Mouse (Mus musculus): ENCODE results near the gene Slc9a3r1.

Slc9a3r1 gene

DNA sequence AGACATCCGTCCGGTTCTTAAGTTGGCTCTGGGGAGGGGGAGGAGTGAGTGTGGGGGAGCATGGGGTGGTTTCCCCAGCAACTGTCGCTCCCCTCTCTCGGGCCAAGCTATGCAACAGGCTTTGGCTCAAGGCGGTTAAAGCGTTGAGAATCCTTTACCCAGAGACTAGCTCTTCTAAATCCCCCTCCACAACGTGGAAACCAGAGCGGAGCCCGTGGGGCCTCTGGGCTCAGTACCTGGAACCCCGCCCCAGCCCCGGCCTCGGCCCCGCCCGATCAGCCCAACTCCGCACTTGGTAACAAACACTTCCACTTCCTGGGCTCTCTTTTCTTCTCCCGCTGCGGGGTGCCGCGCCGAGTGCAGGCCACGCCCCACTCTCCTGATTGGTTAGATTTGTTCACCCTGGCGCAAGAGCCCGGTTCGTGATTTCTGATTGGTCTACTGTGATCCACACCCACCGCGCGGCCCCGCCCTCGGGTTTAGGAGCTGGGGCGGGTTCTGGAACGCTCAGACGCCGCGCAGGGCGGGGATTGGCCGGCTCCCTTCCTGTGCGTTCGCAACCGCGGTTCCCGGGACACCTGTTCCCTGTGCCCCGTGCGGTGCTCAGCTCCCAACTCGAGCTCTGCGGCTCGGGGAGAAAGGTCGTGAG, at the start of gene Slc9a3r1:
Gene Slc9a3r1 (plus strand): TSS at position 510 of the 649 bp plus-strand sequence.
- DNase-seq, result peak; percentile 99

DNA sequence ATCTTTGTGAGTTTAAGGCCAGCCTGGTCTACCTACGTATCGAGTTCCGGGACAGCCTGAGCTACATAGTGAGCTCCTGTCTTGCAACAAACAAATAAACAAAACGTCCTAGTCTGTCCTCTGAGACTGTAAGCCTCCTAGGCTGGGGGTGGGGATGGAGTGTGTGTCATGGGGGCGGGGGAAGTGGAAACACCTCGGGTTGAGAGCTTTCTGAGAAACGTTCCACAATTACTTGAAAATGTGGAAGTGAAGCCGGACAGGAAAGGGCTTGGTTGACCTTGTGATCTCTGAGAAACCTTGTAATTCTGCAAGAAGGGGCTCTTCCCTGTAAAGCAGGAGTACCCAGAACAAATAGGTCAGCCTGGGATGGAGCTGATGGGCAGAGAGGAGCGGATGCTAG, 43.7 kb upstream of the Slc9a3r1 start:
- DNase-seq, result no peak

DNA sequence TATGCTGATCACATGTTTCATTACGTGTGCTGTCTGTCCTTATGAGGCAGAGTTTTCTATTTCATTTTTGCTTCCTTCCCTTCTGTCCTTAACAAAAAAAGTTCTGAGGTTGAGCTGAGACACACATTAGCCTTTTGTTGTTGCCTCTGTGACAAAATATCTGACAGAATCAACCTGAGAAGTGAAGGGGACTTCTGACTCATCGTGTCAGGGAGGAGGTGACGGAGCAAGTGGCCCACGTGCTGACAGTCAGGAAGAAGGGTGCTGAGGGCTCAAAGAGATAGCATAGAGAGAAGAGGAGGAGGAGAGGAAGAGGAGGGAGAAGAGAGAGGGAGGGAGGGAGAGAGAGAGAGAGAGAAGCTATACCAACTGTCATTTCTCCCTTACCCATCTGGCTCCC, 34.7 kb upstream of the Slc9a3r1 start:
- no peak for DNase-seq

DNA sequence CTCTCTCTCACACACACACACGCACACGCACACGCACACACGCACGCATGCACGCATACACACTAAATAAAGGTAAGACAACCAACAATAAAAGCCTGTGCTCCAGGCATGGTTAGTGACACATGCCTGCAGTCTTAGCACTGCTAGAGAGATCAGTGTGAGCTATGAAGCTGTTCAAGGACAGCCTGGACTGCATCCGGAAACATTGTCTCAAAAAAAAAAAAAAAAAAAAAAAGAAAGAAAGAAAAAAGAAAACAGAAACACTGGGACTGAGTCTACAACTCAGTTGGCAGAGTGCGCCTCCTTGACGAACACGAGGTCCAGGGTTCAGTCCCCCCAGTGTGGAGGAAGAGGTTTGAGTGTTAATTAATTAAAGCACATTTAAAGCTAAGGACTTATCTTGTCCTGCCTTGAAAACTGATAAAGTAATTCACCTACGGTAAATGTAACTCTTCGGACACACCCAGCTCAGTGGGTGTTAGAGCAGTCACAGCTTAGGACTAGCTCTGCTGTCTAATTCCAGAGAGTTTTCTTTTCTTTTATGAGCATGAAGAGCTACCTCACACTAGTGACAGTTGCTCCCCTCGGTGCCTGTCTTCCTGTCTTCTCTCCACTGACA, 33.5 kb upstream of the Slc9a3r1 start:
- no peak for DNase-seq

DNA sequence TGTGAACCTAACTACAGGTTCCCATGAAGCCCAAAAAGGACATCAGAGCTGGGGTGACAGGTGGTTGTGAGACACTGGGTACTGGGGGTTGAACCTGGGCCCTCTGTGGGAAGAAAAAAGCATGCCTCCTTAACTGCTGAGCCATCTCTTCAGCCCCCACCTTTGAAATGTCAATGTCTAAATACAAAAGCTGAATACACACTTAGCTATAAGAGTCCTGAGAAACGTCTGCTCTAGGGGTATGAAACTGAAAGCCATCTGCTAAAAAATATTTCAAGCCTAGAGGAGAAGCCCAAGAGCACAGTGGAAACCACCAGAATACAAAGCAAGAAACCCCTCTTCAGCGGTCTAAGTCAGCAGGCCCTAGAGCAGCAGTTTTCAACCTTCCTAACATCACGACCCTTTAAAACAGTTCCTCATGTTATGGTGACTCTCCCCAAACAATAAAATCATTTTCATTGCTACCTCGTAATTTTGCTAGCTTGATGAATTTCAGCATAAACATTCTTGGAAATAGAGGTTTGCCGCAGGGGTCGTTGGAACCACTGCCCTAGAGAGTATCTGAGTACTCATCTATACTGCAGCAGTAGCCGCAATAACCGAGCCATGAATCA, 31.3 kb upstream of the Slc9a3r1 start:
- DNase-seq, result no peak

DNA sequence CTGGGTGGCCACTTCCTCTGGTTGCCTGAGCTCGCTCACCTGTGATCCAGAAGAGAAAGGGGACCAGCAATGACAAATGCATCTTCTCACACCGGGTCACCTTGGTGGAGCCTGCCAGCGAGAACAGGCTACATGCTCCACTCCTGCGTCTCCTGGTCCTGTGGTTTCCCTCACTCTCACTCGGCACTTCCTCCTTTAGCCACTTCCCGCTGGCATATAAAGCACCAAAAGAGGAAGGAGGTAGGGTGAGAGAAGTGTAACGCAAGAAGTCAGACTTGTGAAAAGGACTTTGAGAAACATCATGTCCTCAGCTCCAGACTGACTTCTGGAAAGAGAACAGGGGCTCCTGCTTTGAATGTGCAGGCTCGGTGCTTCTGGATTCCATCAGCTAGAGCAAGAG, 29.3 kb upstream of the Slc9a3r1 start, which contains the start of gene Cd300lf:
Gene Cd300lf (minus strand): TSS at position 193 of the 400 bp plus-strand sequence.
- no peak for DNase-seq

DNA sequence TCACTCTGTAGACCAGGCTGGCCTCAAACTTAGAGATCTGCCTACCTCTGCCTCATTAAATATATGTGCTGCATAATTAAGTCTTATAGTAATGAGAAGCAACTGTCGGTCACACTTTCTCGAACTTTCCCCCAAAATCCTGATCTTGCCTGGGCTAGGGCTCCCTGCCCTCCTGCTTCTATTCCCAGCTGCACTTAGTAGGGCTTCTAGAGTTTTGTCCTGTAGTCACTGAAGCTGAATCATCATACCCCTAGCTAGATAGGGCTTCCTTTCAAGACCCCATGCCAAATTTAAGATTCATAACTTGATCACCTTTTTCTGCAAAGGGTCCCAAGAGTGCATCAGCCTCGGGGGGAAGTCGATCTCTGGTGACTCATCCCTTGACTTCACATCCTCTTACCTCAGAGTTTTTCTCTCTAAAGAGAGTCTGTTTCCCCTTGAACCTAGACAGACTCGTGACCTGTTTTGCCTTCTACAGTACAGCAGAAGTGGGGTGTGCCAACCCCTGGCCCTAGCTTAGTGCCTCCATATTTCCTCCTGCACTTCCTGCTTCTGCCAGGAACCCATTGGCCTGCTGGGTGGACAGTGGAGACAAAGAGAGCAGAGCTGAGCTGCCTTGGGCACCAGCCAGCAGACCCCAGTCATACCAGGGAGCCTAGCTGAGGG, 24.4 kb upstream of the Slc9a3r1 start:
- no peak for DNase-seq

DNA sequence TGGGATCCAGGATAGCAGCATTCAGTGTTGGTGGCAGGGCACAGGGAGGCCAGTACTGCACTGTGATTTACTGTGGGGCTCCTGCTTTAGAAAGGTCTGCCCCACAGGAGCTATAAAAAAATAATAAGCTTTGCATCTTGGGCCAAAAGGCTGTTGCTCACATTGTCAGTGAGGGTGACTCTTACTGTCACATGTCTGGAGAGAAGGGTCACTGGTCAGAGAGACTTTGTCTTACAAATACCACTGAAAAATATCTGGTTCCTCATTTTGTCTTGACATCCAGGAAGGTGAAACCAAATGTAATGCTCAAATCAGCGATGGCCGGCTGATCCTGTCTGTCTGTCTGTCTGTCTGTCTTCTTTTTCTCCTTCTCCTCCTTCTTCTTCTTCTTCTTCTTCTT, 21.2 kb upstream of the Slc9a3r1 start:
- no peak for DNase-seq

DNA sequence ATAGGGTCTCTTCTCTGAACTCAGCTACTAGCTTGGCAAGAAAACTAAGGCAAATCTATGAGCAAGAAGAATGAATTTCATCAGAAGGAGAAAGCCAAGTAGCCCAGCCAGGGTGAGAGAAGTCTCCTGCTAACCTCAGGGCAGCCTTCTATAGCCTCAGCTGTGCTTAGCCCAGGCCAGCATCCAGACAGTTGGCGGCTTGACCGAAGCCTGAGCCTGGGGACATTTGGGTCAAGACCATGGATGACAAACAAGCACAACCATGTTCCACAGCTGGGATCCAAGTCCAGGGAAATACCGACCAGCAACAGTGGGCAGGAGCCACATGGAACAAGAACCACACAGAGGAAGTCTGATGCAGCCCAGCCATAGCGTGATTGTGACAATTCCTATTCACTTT, 15.3 kb upstream of the Slc9a3r1 start:
- no peak for DNase-seq

DNA sequence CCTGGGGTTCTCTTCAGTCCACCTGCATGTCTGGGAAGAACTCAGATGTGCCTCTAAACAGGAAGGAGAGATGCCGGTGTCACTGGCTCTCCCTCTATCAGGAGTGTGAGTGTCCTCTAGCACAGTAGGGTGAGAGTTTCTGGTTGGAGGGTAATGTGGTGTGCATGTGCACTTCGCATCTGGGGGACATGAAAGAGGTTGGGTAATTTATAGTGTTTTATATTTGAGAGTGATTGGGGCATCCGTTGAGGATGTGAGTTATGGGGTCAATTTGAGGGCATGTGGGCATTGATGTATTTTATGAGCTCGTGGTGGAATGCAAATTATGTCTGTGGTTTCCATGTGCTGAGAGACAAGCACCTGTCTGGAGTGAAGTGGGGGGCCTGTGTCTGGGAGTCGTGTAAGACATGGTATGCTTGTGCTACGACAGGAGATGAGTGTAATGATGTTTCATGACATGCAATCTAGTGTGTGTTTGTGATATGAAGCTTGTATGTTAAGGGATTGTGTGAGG, 12.3 kb upstream of the Slc9a3r1 start:
- no peak for DNase-seq

DNA sequence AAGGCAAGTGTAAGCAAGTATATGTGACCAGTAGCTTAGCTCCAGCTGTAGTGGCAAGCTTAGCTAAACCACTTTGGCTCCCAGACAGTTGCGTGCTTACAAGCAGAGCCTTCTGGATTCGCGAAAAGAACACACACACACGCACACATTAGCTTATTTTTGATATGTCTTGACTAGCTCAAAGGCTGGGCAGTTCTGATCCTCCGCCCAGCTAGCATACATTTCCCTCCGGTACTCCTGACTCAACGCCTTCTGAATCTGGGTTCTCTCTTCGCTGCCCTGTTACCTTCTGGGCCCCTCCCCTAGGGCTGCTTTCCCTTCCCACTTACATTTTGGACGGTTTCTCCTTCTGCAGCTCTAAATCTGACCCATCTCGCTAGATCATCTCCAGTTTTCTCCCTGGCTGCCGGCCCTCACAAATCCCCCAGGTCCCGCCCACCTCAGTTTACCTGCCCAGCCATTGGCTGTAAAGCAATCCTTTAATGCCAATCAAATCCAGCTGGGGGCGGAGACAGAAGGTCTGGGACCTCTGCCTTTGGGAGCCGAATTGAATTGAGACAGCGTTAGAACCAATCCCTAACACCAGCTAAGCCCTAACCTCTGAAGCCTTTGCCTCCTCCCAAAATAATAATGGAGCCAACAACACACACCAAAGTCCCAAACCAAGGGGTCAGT, 11.2 kb upstream of the Slc9a3r1 start:
- peak; percentile 87 for DNase-seq

DNA sequence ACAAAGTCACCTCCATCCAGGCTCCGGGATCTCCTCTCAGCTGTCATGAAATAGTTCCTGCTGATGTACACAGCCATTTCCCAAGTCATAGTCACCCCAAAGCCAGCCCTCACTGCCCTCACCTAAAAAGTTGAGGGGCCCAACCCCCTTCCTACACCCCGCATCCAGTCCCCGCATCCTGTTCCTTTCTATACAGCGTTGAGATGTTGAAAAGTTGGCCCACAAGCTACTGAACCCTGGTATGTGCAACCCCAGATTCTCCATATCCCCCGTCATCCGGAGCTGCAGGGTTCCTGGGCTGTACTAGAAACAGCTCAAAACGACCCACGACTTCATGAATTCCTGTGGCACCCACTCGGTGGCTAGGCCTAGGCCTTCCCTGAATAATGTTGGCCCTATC, 10.1 kb upstream of the Slc9a3r1 start:
- no peak for DNase-seq

DNA sequence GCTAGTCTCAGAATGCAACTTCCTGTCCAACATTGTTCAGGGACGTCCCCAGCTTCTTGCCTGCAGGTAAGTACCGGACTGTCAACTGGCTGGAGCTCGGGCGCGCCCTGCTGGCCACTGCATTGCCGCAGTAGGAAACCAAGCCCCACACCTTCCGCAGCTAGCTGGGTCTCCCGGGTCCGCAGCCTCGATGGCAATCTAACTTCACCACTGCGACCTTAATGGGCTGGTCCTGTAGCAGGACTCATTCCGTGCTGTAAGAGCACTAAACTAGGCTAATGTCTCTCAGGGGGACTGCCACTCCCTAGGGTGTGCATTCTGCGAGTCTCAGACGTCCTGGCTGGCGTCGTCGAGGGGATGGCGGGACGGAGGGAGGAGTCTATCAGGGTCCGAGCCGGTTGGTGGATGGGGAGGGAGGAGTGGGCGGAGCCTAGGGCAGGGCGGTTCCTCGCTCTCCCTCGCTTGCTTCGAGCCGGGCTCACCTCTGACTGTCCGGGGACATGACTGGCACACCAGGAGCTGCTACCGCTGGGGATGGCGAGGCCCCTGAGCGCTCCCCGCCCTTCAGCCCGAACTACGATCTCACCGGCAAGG, 9.3 kb upstream of the Slc9a3r1 start:
- peak; percentile 84 for DNase-seq

DNA sequence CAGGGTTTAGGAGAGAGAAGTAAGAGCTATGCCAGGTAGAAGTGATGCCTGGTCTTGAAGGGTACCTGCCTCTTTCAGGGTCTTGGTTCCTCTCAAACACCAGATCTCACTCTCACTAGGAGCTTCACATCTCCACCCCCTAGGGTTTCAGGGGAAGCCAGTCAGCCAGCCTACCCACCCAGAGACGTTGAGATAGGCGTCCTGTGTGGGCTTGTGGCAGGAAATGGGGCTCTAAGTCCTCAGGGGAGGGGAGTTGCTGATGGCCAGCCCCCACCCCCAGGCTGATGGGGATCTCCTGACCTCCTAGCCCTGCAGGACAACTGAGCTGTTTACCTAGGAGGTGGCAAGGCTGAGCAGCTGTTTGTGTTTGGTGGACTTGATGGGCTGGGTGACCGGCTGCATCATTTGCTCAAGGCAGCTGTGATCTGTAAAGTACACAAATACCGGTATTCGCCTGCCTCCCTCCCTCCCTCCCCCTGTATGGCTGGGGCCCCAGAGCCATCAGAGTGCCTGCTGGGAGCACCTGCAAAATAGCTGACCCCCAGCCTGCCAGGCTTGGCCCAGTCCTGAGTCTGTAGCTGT, 8.0 kb upstream of the Slc9a3r1 start:
- peak; percentile 26 for DNase-seq

DNA sequence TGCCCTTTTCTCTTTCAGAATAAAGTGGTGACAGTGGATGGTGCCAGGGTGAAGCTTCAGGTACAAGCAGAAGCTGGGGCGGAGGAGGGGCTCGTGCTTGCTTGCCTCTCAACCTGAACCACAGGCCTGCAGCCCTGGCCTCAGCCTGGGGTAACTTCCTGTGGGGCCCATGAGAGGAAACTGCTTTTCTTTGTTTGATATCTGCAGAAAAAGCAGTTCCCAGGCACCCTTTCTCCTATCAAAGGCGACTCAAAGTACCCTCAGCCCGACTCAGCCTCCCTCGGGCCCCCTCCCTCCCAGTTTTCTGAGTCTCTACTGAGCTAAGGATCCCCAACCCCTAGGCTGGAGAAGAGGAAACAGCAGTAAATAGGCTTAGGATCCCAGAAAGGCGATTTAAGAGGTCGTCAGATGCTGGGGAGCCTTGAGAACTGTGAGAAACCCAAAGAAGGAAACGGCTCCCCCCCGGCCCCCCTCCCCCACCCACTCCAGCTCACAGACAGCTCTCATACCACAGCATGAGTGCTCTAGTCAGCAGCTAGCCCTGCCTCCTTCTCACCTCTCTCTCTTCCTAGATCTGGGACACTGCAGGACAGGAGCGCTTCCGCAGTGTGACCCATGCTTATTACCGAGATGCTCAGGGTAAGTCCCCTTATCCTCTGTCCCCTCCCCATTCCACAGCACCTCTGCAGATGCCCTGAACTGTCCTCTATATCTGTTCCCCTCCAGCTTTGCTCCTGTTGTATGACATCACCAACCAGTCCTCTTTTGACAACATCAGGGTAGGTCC, 5.0 kb upstream of the Slc9a3r1 start:
- DNase-seq, result peak; percentile 34

DNA sequence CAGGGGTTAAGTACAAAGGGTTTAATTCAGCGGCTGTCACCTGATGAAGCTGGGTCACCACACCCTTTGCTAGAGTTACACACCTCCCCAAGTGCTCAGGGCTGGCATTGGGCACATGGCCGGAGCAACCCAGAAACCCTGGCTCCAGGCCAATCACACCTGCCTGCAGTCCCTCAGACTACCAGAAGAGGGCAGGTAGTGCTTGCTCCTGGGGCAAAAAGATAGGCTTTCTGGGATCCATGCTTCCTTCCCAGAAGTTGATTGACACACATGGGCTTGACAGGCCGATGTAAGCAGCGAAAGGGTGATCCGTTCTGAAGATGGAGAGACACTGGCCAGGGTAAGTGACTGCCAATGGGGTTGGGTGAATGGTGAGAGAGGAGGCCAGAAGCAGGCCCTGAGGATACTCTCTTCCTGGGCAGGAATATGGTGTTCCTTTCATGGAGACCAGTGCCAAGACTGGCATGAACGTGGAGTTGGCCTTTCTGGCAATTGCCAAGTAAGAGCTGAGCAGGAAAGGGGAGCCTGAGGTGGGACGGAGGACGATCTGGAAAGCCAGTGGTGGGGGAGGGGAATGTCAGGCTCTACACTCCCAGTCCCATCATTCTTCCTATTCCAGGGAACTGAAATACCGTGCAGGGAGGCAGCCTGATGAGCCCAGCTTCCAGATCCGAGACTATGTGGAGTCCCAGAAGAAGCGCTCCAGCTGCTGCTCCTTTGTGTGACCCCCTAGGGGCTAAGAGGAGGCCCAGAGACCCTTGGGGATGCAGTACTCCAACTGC, 2.9 kb upstream of the Slc9a3r1 start:
- peak; percentile 95 for DNase-seq

DNA sequence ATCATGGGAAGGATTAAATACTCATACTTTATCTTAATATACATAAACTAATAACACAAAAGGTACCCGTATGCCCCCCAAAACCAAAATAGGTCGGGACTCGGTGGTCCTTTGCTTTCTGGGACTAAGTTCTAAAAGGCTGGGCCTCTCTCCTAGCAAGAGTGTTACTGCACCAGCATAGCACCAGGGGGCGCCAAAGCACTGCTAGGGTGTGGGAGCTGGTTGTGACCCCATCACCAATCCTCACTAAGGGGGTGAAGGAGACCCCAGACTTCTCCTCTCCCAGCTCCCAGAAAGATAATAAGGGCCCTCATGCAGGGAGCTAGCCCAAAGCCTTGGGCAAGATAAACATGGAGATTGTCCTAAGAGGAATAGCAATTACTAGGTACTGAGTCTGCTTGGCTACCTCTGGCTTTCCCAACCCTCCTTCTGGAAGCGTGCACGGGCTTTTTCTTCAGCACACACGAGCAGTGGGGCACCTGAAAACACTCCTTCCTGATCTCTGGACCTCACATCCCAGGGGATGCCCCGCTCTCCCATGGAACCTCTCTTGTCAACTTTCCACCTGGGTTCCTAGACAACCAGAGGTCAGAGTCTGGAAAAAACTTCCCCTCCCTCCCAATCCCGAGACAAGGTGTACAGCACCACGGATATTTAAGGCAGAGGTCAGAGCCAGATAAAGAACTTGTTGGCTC, 2.1 kb upstream of the Slc9a3r1 start:
- peak; percentile 75 for DNase-seq

DNA sequence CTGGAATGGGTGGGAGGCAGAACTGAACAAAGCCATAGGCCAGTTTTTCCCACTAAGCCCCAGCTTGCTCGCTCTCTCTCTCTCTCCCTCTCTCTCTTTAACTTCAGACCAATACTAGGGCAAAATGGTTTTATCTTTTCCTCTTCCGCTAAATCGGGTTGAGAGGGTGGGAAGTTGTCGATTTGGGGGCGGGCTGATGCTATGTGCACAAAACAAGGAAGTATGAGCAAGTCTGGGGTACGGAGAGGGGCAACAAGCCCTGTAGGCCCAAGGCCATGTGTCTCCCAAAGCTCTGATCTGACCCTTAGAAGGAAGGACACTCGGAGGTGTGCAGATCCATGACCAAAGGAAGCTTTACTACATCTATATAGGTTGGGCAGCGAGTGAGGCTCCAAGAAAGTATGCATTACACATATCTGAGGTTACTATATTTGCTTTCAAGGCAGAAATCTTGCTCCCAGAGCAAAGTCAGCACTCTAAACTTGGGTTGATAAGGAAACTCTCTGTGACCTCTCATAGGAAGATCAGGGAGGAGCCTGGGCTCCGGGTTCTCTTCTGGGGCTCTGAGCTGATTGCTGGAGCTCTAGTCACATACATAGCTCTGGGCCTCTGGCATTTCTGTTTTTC, 1.4 kb upstream of the Slc9a3r1 start:
- DNase-seq, result peak; percentile 41

DNA sequence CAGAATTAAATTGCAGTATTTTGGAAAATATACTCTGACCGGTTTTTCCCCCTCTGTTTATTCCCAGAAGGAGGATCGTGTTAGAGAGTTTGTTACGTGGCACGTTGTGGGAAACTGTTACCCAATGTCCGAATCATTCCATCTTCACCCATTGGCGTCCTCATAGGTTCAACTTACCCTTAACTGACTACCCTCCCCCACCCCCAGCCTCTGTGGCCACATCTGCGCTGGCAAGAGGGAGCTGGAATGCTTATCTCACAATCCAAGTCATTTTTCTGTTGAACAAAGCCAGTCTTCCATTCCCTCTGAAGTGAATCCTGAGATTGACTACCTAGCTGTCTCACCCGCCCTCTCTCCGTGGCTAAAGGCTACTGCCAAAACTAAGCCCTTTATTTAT, 938 bp upstream of the Slc9a3r1 start:
- DNase-seq, result no peak
